Mouse (Mus musculus): Measurements from ENCODE around the gene Lgals3bp. TPM values are rescaled to one million over a fixed set of nuclear protein-coding genes. Genes with fewer than 3 reads are reported as not detected.

Gene Lgals3bp
- polyA plus RNA-seq, 1 experiment from 2014 or later, result 3.0 TPM

- Histone ChIP-seq H3K27ac (ENCODE audit: low read depth, low read length) (no peak overlapping the region), H3K4me3 (ENCODE audit: low read depth, low read length) (no peak overlapping the region), H3K27me3 (replicated peaks; ENCODE audit: control insufficient read depth, insufficient read depth, low read length) (no peaks in the 10 kb centered on the region), H3K4me2 (ENCODE audit: low read length) (no peak overlapping the region), H3K4me1 (ENCODE audit: control insufficient read depth, insufficient read depth, low read length) (peaks cover 24% of the 10 kb centered on the region), H3K9ac (ENCODE audit: low read length) (no peak overlapping the region), H3K36me3 (ENCODE audit: control insufficient read depth, insufficient read depth, low read length) (no peaks in the 10 kb centered on the region), H3K9me3 (replicated peaks; ENCODE audit: control insufficient read depth, low read length) (no peaks in the 10 kb centered on the region)
- no peak for DNase-seq (ENCODE audit: low spot score)
- WGBS, result 87% methylated on average over 2 of the region's 2 CpGs
- ATAC-seq, result no peak
These were observed 58.3 kb downstream of the Lgals3bp start for GRCm38 (mm10) chr11:118343629-118344028.

Other genes with a start within 250 kb of the Lgals3bp start
- 21.9 and 24.8 TPM in 2 replicates for gene Cyth1, start 153.5 kb downstream of the Lgals3bp start, polyA plus RNA-seq (2014; fragmentation: Nextera tagmentation; extraction: Ambion mirVana)
- gene Usp36, start 111.8 kb downstream of the Lgals3bp start, polyA plus RNA-seq (2014; fragmentation: Nextera tagmentation; extraction: Ambion mirVana), result 7.1 and 8.7 TPM in 2 replicates
- gene Cep295nl, start 59.6 kb downstream of the Lgals3bp start, polyA plus RNA-seq (2014; fragmentation: Nextera tagmentation; extraction: Ambion mirVana), result 0.11 TPM in 2 replicates
- gene Timp2, start 46.4 kb downstream of the Lgals3bp start, polyA plus RNA-seq (2014; fragmentation: Nextera tagmentation; extraction: Ambion mirVana), result 62.9 and 71.7 TPM in 2 replicates
- gene Cant1, start 17.0 kb upstream of the Lgals3bp start, polyA plus RNA-seq (2014; fragmentation: Nextera tagmentation; extraction: Ambion mirVana), result 21.4 and 22.8 TPM in 2 replicates
- gene C1qtnf1, start 26.1 kb upstream of the Lgals3bp start, polyA plus RNA-seq (2014; fragmentation: Nextera tagmentation; extraction: Ambion mirVana), result 2.3 and 3.0 TPM in 2 replicates
- gene Engase, start 74.7 kb upstream of the Lgals3bp start, polyA plus RNA-seq (2014; fragmentation: Nextera tagmentation; extraction: Ambion mirVana), result 3.9 and 4.9 TPM in 2 replicates

Data from forebrain, embryonic 14.5 days (tissue).